Mouse (Mus musculus): ENCODE results near the gene Fscn2. TPM values are rescaled to one million over a fixed set of nuclear protein-coding genes. Genes with fewer than 3 reads are reported as not detected.
A peak's percentile ranks its signal among the peaks of the same experiment; 100 is the strongest.

Fscn2 gene
- polyA plus RNA-seq, 1 experiment from 2014 or later: 0.57 TPM

DNA sequence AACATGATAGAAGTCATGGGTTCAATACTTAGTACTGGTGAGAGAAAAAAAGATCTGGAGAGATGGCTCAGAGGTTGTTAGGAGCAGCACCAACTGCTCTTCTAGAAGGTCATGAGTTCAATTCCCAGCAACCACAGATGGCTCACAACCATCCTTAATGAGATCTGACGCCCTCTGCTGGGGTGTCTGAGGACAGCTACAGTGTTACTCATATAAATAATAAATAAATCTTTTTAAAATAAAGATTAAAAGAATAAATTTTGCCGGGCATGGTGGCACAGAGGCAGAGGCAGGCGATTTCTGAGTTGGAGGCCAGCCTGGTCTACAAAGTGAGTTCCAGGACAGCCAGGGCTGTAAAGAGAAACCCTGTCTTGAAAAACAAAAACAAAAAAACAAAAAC lies 22.5 kb upstream of the Fscn2 start:
- Histone ChIP-seq H3K4me3 (ENCODE audit: low read depth, low read length) (no peak overlapping the region), H3K4me1 (ENCODE audit: insufficient read depth) (no peaks in the 10 kb centered on the region), H3K27ac (ENCODE audit: low read depth) (no peak overlapping the region), H3K27me3 (ENCODE audit: insufficient read depth, low read length) (no peaks in the 10 kb centered on the region), H3K9me3 (ENCODE audit: low read depth, low read length) (no peaks in the 10 kb centered on the region), H3K36me3 (ENCODE audit: insufficient read depth) (no peaks in the 10 kb centered on the region), H3K9ac (no peak overlapping the region), H3K4me2 (no peak overlapping the region)
- ATAC-seq (ENCODE audit: insufficient read depth) (no peak), DNase-seq (no peak)
- 69% methylated on average over 3 of the region's 3 CpGs for WGBS
- no peak for TF ChIP-seq CTCF (IDR thresholded peaks at IDR 0.05; ENCODE audit: low read depth)

DNA sequence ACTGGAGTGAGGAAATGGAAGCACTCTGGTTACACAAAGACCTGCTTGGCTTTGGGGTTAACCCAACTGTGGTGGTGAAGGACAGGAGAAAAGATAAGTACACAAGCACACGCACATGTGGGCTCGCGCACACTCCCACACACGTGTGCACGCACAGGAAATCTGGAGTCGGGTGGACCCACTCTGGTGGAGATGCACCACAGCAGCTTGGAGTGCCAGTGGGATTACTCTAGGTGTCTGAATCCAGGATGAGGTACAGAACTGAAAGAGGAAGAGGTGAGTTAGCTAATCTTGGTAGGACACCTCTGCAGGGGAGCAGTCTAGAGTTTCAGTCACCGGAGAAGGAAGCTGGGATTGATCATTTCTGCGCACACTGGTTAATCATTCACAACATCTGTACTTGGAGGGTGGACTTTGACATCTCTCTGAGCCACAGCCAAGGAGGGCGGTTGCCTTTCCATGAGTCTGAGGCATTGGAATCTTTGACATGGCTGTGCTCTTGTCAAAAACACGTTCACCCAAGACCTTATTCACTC lies 21.3 kb upstream of the Fscn2 start:
- Histone ChIP-seq H3K9me3 (ENCODE audit: low read depth, low read length) (no peaks in the 10 kb centered on the region), H3K4me3 (ENCODE audit: low read depth, low read length) (no peak overlapping the region), H3K27ac (ENCODE audit: low read depth) (no peak overlapping the region), H3K36me3 (ENCODE audit: insufficient read depth) (peaks cover 2% of the 10 kb centered on the region), H3K4me1 (ENCODE audit: insufficient read depth) (no peaks in the 10 kb centered on the region), H3K27me3 (ENCODE audit: insufficient read depth, low read length) (no peaks in the 10 kb centered on the region), H3K9ac (no peak overlapping the region), H3K4me2 (no peak overlapping the region)
- no peak for ATAC-seq (ENCODE audit: insufficient read depth)
- WGBS: 72% methylated on average over 10 of the region's 10 CpGs
- no peak for DNase-seq
- no peak for TF ChIP-seq CTCF (IDR thresholded peaks at IDR 0.05; ENCODE audit: low read depth)

DNA sequence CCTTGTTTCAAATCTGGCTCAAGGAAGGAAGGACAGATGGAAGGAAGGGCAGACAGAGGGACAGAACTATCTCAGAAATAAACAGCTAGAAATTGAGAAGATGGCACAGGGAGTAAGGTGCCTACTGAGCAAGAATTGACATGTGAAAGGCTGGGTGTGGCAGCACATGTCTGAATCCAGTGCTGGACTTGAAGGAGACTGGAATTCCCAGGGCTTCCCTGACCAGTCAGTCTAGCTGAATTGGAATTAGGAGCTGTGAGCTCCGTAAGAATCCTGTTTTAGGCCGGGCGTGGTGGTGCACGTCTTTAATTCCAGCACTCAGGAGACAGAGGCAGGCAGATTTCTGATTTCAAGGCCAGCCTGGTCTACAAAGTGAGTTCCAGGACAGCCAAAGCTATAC lies 19.7 kb upstream of the Fscn2 start:
- Histone ChIP-seq H3K27ac (ENCODE audit: low read depth) (no peak overlapping the region), H3K27me3 (ENCODE audit: insufficient read depth, low read length) (no peaks in the 10 kb centered on the region), H3K4me3 (ENCODE audit: low read depth, low read length) (no peak overlapping the region), H3K36me3 (ENCODE audit: insufficient read depth) (peaks cover 12% of the 10 kb centered on the region), H3K4me1 (ENCODE audit: insufficient read depth) (no peaks in the 10 kb centered on the region), H3K9ac (no peak overlapping the region), H3K9me3 (ENCODE audit: low read depth, low read length) (no peaks in the 10 kb centered on the region), H3K4me2 (no peak overlapping the region)
- no peak for TF ChIP-seq CTCF (IDR thresholded peaks at IDR 0.05; ENCODE audit: low read depth)
- no peak for ATAC-seq (ENCODE audit: insufficient read depth)
- DNase-seq: no peak
- WGBS: 94% methylated on average over 4 of the region's 4 CpGs

DNA sequence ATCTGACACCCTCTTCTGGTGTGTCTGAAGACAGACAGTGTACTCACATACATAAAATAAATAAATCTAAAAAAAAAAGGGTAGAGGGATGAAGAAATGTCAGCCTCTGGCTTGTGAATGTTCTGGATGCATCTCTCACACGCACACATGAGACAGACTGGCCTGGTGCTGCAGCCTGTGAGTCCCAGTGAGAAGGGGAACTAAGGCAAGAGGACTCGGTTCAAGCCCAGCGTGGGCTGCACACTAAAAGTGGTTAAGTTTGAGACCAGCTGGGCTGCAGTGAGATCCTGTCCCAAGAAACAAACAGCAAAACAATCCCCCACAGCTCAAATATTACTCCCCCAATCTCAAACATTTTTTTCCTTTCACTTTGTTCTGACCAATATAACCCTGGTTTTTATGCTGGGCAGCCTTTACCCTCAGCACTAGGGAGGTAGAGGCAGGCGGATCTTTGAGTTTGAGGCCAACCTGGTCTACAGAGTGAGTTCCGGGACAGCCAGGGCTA lies 18.6 kb upstream of the Fscn2 start:
- Histone ChIP-seq H3K4me3 (ENCODE audit: low read depth, low read length) (no peak overlapping the region), H3K36me3 (ENCODE audit: insufficient read depth) (peaks cover 21% of the 10 kb centered on the region), H3K27me3 (ENCODE audit: insufficient read depth, low read length) (no peaks in the 10 kb centered on the region), H3K9ac (no peak overlapping the region), H3K4me1 (ENCODE audit: insufficient read depth) (no peaks in the 10 kb centered on the region), H3K9me3 (ENCODE audit: low read depth, low read length) (no peaks in the 10 kb centered on the region), H3K27ac (ENCODE audit: low read depth) (no peak overlapping the region), H3K4me2 (no peak overlapping the region)
- no peak for DNase-seq
- no peak for TF ChIP-seq CTCF (IDR thresholded peaks at IDR 0.05; ENCODE audit: low read depth)
- ATAC-seq (ENCODE audit: insufficient read depth): no peak
- WGBS: 86% methylated on average over 5 of the region's 5 CpGs

DNA sequence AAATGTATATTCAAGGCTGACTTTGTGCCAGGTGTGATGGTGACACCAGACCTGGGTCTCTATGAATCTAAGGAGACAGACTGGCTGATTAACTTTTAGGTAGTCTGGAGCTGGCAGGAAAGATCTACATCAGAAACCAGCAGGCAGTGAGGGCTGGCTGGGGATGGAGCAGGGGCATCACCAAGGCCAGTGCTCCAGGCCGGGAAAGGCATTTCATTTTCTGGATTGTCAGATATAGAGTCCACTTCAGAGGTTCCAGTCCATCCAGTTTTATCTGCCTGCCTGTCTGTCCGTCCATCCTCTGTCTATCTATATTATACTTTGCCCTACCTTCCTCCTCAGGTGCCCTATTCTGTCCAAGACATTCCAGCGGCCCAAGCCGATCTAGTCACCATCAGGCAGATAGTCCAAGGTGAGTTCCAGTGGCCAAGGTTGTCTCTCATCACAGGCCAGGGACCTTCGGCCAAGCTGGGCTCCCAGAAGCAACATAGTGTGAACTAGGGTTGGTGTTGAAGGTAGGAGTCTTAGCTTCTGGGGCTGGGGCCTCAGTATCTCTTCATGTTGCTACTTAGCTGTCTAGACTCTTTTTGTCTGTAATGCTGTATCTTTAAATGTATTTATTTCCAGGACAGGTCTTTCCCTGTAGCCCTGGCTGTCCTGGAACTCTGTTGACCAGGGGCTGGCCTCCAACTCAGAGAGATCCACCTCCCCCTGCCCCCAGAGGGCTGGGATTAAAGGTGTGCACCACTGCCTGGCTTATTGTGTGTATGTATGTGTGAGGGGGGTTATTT lies 17.6 kb upstream of the Fscn2 start:
- Histone ChIP-seq H3K9ac (no peak overlapping the region), H3K4me1 (ENCODE audit: insufficient read depth) (no peaks in the 10 kb centered on the region), H3K36me3 (ENCODE audit: insufficient read depth) (peaks cover 21% of the 10 kb centered on the region), H3K27ac (ENCODE audit: low read depth) (peak overlapping the region; percentile 11; the same call in 1 of the 2 replicates), H3K9me3 (ENCODE audit: low read depth, low read length) (no peaks in the 10 kb centered on the region), H3K4me3 (ENCODE audit: low read depth, low read length) (no peak overlapping the region), H3K4me2 (no peak overlapping the region), H3K27me3 (ENCODE audit: insufficient read depth, low read length) (no peaks in the 10 kb centered on the region)
- DNase-seq (peak; percentile 36), ATAC-seq (ENCODE audit: insufficient read depth) (no peak)
- WGBS: 56% methylated on average over 5 of the region's 5 CpGs
- no peak for TF ChIP-seq CTCF (IDR thresholded peaks at IDR 0.05; ENCODE audit: low read depth)

DNA sequence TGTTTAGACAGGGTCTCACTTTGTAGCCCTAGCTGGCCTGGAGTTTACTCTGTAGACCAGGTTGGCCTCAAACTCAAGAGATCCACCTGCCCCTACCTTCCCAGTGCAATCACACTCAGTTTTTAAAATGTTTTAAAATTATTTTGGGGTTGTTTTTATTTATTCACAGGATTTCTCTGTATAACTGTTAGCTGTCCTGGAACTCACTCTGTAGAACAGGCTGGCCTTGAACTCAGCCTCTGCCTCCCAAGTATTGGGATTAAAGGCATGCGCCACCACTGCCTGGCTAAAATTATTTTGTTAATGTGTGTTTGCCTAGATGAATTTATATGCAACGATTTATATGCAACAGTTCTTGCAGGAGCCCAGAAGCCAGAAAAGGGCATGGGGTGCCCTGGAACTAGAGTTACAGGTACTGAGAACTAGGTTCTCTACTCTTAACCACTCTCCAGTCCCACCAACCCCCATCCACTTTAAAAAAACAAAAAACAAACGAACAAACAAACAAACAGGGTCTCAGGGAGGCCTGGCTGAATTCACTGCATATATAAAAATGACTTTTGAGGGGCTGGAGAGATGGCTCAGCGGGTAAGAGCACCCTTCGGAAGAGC lies 16.9 kb upstream of the Fscn2 start:
- Histone ChIP-seq H3K4me2 (no peak overlapping the region), H3K27ac (ENCODE audit: low read depth) (0 out of 2 replicates have a peak overlapping the region, but pooled peaks have one; percentile 61), H3K27me3 (ENCODE audit: insufficient read depth, low read length) (no peaks in the 10 kb centered on the region), H3K9me3 (ENCODE audit: low read depth, low read length) (no peaks in the 10 kb centered on the region), H3K4me1 (ENCODE audit: insufficient read depth) (no peaks in the 10 kb centered on the region), H3K4me3 (ENCODE audit: low read depth, low read length) (peak overlapping the region; percentile 19; the same call in 1 of the 2 replicates), H3K36me3 (ENCODE audit: insufficient read depth) (peaks cover 21% of the 10 kb centered on the region), H3K9ac (no peak overlapping the region)
- ATAC-seq (ENCODE audit: insufficient read depth) (no peak), DNase-seq (peak; percentile 63)
- TF ChIP-seq CTCF (IDR thresholded peaks at IDR 0.05; ENCODE audit: low read depth): no peak
- 38% methylated on average over 5 of the region's 5 CpGs for WGBS

Measured in lung, embryonic 14.5 days (tissue).